Mouse (Mus musculus) limb, embryonic 12.5 days (tissue): ENCODE results near the gene Crtc2. TPM values are rescaled to one million over a fixed set of nuclear protein-coding genes. Genes with fewer than 3 reads are reported as not detected.

Experiments
- ATAC-seq: fragments of 200-750 bp; cut with Nextera tagmentation; 2 replicates; pipeline ENCODE4 v1.8.0; 2017; ENCODE audit warnings: low read depth, moderate TSS enrichment; ENCODE audit not compliant: insufficient number of reproducible peaks, insufficient read depth, low FRiP score, low TSS enrichment
- H3K27ac ChIP-seq: fragments of 300-500 bp; sonication (generic); 2 replicates; pipeline ENCODE4 v1.5.1; 2016; ENCODE audit warnings: mild to moderate bottlenecking, moderate library complexity
- H3K27me3 ChIP-seq: fragments of 300-500 bp; sonication (generic); 2 replicates; pipeline ENCODE4 v1.6.1; 2016; ENCODE audit warnings: mild to moderate bottlenecking, moderate library complexity
- H3K36me3 ChIP-seq: fragments of 300-500 bp; sonication (generic); 2 replicates; pipeline ENCODE4 v1.6.1; 2016; ENCODE audit warnings: mild to moderate bottlenecking, moderate library complexity
- H3K4me1 ChIP-seq: fragments of 300-500 bp; sonication (generic); replicated peaks from 2 replicates; pipeline ENCODE4 v1.6.1; 2016
- H3K4me2 ChIP-seq: fragments of 300-500 bp; sonication (generic); 2 replicates; pipeline ENCODE4 v1.6.1; 2016; ENCODE audit warnings: mild to moderate bottlenecking, moderate library complexity
- H3K4me3 ChIP-seq: fragments of 300-500 bp; sonication (generic); replicated peaks from 2 replicates; pipeline ENCODE4 v1.5.1; 2016; ENCODE audit warnings: mild to moderate bottlenecking
- H3K9ac ChIP-seq: fragments of 300-500 bp; sonication (generic); replicated peaks from 2 replicates; pipeline ENCODE4 v1.6.1; 2016; ENCODE audit warnings: mild to moderate bottlenecking, moderate library complexity
- H3K9me3 ChIP-seq: fragments of 300-500 bp; sonication (generic); 2 replicates; pipeline ENCODE4 v1.6.1; 2016; ENCODE audit warnings: mild to moderate bottlenecking, moderate library complexity
- WGBS: fragments of 180-500 bp; shearing (Covaris S2); methylation state at CpG from one replicate; pipeline ENCODE4 v1.1.7; 2016; 5-methylcytosine and 5-hydroxymethylcytosine counted together
- polyA plus RNA-seq: library from polyadenylated mRNA; unstranded; fragments of >200 nt; fragmentation: Nextera tagmentation; extraction: Ambion mirVana; gene quantifications from 2 replicates; pipeline ENCODE4 v1.2.1, GENCODE M21; 2016

Gene Crtc2
- polyA plus RNA-seq, 1 experiment from 2014 or later: 18.6 TPM

- peaks cover 21% of the 10 kb centered on the region for H3K4me1 ChIP-seq
- under 1% methylated on average over 20 of the region's 20 CpGs for WGBS
These were observed 33.4 kb upstream of the Crtc2 start for GRCm38 (mm10) chr3:90220531-90220951.

GRCm38 (mm10) chr3:90221123-90221522 lies 32.8 kb upstream of the Crtc2 start:
- ATAC-seq: no peak
- 26% methylated on average over 5 of the region's 5 CpGs for WGBS
- Histone ChIP-seq H3K27me3 (no peaks in the 10 kb centered on the region), H3K4me2 (peak overlapping the region; percentile 70), H3K9ac (peak overlapping the region; percentile 75), H3K27ac (peak overlapping the region; percentile 91; the same call in 1 of the 2 replicates), H3K9me3 (no peaks in the 10 kb centered on the region), H3K4me1 (peaks cover 21% of the 10 kb centered on the region), H3K4me3 (peak overlapping the region; percentile 57), H3K36me3 (peaks cover 36% of the 10 kb centered on the region)

More at GRCm38 (mm10) chr3:90220531-90220951, 33.4 kb upstream of the Crtc2 start:
- Histone ChIP-seq H3K36me3 (peaks cover 30% of the 10 kb centered on the region), H3K4me3 (peak overlapping the region; percentile 57), H3K4me2 (peak overlapping the region; percentile 70), H3K27ac (peak overlapping the region; percentile 91), H3K9ac (peak overlapping the region; percentile 75), H3K27me3 (no peaks in the 10 kb centered on the region), H3K9me3 (no peaks in the 10 kb centered on the region)
- ATAC-seq: peak; percentile 88

- Histone ChIP-seq H3K27ac (no peak overlapping the region), H3K36me3 (peaks cover 36% of the 10 kb centered on the region), H3K4me1 (peaks cover 21% of the 10 kb centered on the region), H3K9ac (no peak overlapping the region), H3K9me3 (no peaks in the 10 kb centered on the region), H3K4me2 (no peak overlapping the region), H3K4me3 (no peak overlapping the region), H3K27me3 (no peaks in the 10 kb centered on the region)
- 93% methylated on average over 4 of the region's 4 CpGs for WGBS
- no peak for ATAC-seq
These were observed 31.5 kb upstream of the Crtc2 start for GRCm38 (mm10) chr3:90222455-90222854.

DNA sequence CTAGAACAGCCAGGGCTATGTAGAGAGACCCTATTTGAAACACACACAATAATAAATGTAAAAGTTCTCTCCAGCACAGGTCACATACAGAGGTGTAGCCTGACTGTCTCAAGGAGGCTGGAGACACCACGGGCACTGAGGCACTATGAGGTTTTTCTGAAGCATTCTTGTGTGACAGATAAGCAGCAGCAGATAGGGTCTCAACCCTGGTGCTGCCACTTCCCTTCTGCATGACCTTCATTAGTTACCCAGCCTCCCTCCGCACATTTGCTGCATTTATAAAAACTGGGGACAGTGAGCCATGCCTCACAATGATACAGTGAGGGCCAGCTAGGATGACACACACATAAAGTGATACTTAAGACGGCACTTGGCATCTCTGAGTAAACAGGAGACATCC lies 31.0 kb upstream of the Crtc2 start:
- H3K27me3 ChIP-seq: no peaks in the 10 kb centered on the region
- H3K9me3 ChIP-seq: no peaks in the 10 kb centered on the region; the same call in 1 of the 2 replicates

DNA sequence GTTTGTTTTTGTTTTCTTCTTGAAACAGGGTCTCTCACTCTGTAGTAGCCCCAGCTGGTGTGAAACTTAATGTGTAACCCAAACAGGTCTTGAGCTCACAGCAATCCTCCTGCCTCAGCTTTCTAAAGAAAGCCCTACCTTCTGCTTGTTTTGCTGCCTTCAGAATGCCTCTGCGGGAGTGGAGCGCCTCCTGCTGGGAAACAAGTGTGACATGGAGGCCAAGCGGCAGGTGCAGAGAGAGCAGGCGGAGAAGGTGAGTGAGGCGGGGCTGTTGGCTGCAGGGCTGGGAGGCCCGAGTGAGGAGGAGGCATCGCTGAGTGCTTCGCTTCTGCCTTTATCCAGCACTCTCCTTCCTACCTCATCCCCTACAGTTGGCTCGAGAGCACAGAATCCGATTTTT lies 29.6 kb upstream of the Crtc2 start:
- Histone ChIP-seq H3K9ac (no peak overlapping the region), H3K4me1 (peaks cover 21% of the 10 kb centered on the region), H3K27ac (no peak overlapping the region), H3K4me3 (no peak overlapping the region), H3K4me2 (no peak overlapping the region), H3K9me3 (peaks cover 5% of the 10 kb centered on the region; the same call in 1 of the 2 replicates), H3K36me3 (peaks cover 36% of the 10 kb centered on the region), H3K27me3 (no peaks in the 10 kb centered on the region)
- WGBS: 76% methylated on average over 10 of the region's 10 CpGs
- ATAC-seq: no peak

More for the DNA sequence above, 31.0 kb upstream of the Crtc2 start:
- Histone ChIP-seq H3K4me3 (no peak overlapping the region), H3K4me2 (no peak overlapping the region), H3K9ac (0 out of 2 replicates have a peak overlapping the region, but pooled peaks have one; percentile 27), H3K36me3 (peaks cover 36% of the 10 kb centered on the region), H3K4me1 (peaks cover 21% of the 10 kb centered on the region), H3K27ac (no peak overlapping the region)
- no peak for ATAC-seq
- 86% methylated on average over 3 of the region's 3 CpGs for WGBS

GRCm38 (mm10) chr3:90231075-90231474 lies 22.9 kb upstream of the Crtc2 start:
- H3K4me3 ChIP-seq: peak overlapping the region; percentile 64
- peak overlapping the region; percentile 78 for H3K9ac ChIP-seq
- H3K9me3 ChIP-seq: peaks cover 5% of the 10 kb centered on the region; the same call in 1 of the 2 replicates
- peak overlapping the region; percentile 90; the same call in 1 of the 2 replicates for H3K27ac ChIP-seq
- H3K36me3 ChIP-seq: peaks cover 24% of the 10 kb centered on the region
- H3K4me1 ChIP-seq: peaks cover 9% of the 10 kb centered on the region
- no peak for ATAC-seq
- 14% methylated on average over 8 of the region's 8 CpGs for WGBS
- no peaks in the 10 kb centered on the region for H3K27me3 ChIP-seq
- H3K4me2 ChIP-seq: peak overlapping the region; percentile 88

GRCm38 (mm10) chr3:90231507-90232333 lies 22.2 kb upstream of the Crtc2 start, which contains the start of gene Jtb:
TSS of gene Jtb (plus strand) at chr3:90231597.
- Histone ChIP-seq H3K4me3 (peak within 1 kb of the TSS; percentile 64), H3K9ac (peak within 1 kb of the TSS; percentile 78), H3K9me3 (peaks cover 5% of the 10 kb centered on the region; the same call in 1 of the 2 replicates), H3K4me2 (peak within 1 kb of the TSS; percentile 88), H3K36me3 (peaks cover 28% of the 10 kb centered on the region), H3K4me1 (peaks cover 9% of the 10 kb centered on the region), H3K27me3 (no peaks in the 10 kb centered on the region), H3K27ac (peak within 1 kb of the TSS; percentile 90)
- under 1% methylated on average over 61 of the region's 61 CpGs for WGBS
- peak; percentile 91 for ATAC-seq

DNA sequence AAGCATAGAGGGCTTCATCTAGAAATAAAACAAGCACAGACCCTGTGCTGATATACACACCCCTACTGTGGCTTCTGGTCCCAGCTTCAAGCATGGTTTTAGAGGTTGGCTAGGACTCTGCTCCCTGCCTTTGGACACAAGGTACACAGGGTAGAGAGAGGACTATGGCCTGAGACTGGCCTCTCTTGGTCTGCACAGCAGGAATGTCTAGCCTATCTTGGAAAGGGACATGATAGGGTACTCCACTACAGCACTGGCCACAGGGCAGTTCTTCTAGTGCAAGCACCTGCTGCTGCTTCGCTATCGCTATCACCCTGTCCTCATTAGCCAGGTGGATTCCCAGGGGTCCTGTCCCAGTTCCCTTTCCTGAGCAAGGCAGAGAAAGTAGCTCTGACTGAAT lies 12.7 kb upstream of the Crtc2 start:
- no peaks in the 10 kb centered on the region for H3K27me3 ChIP-seq
- H3K4me1 ChIP-seq: peaks cover 11% of the 10 kb centered on the region
- ATAC-seq: no peak
- H3K36me3 ChIP-seq: peaks cover 6% of the 10 kb centered on the region
- no peak overlapping the region for H3K4me3 ChIP-seq
- H3K4me2 ChIP-seq: no peak overlapping the region
- no peaks in the 10 kb centered on the region for H3K9me3 ChIP-seq
- no peak overlapping the region for H3K9ac ChIP-seq
- H3K27ac ChIP-seq: no peak overlapping the region
- 91% methylated on average over 2 of the region's 2 CpGs for WGBS

DNA sequence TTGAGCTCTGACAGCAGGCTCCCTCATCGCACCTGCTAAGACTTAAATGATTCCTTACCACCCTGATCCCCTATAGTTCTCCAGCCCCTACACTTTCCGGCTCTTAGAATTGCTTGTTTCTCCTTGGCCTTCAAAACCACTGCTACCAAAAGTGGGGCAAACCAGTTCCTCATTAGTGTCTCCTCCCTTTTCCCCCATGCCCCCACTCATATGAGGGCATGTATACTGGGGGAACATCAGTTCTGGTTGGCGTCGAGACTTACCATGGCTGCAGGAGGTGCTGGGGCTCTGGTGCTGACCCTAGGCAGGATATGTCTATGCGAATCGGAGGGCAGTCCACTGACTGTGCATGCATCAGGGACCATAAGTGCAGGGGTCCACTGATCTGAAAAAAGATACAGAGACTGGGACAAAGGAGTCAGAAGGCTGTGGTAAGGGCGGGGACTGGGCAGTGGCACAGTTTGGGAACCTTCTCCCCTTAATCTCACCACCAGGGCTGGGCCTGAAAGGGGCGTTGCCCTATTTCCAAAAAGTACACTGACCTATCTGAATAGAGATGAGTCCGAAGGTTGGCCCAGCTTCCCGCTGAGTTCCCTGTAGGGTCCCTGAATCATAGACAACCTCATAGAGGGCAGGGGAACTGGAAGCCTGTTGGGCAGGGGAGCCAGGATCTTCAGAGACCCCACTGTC lies 12.1 kb upstream of the Crtc2 start:
- no peak overlapping the region for H3K27ac ChIP-seq
- H3K9me3 ChIP-seq: no peaks in the 10 kb centered on the region
- H3K4me2 ChIP-seq: peak overlapping the region; percentile 69
- peaks cover 11% of the 10 kb centered on the region for H3K4me1 ChIP-seq
- peaks cover 2% of the 10 kb centered on the region; the same call in 1 of the 2 replicates for H3K36me3 ChIP-seq
- WGBS: 85% methylated on average over 10 of the region's 10 CpGs
- no peaks in the 10 kb centered on the region for H3K27me3 ChIP-seq
- ATAC-seq: no peak
- no peak overlapping the region; the same call in 1 of the 2 replicates for H3K4me3 ChIP-seq
- H3K9ac ChIP-seq: no peak overlapping the region

DNA sequence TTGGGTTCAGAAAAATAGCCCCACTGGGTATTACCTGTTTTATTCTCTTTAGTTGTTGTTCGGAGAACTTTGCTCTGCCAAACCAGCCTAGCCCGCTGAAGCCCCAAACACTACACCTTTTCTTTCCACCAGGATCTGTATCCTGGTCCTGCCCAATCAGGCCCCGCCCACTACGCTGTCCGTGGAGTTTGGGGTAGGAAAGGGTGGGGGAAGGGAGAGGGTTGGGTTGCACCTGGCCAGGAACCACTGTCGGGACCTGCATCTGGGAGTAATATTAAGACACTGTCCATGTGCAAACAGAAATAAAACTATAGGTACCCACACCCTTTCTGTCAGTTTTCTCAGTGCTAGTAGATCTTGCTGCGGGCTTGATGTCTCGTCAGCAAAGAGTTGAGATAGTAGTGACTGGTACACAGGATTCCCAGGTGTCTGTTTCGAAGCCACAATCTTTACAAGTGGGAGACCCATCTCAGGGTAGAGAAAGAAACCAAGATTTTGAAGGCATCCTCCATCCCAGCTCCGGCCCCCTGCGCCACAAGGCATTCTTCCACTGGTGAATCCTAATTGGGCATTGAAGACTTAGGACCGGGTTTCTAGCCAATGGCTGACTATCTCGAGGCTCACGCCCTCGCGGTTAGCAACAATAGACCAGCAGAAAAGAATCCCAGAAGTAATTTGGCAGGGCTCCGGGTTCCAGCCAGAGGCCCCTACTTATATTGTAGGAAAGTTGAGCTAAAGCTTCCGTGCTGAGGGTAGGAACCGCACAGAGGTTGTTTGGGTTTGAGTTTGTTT lies 10.8 kb upstream of the Crtc2 start, which contains the start of gene Creb3l4:
Creb3l4 (minus strand) TSS at position 529 of the 792 bp plus-strand sequence.
- Histone ChIP-seq H3K9ac (peak within 1 kb of the TSS; percentile 45; the same call in 1 of the 2 replicates), H3K4me2 (peak within 1 kb of the TSS; percentile 69), H3K27ac (peak within 1 kb of the TSS; percentile 83), H3K27me3 (no peaks in the 10 kb centered on the region), H3K4me3 (peak within 1 kb of the TSS; percentile 38), H3K4me1 (peaks cover 14% of the 10 kb centered on the region), H3K36me3 (no peaks in the 10 kb centered on the region), H3K9me3 (no peaks in the 10 kb centered on the region)
- 4% methylated on average over 19 of the region's 19 CpGs for WGBS
- ATAC-seq: peak; percentile 69
